Mouse (Mus musculus): ENCODE measurements around the gene Tnk2.

DNA sequence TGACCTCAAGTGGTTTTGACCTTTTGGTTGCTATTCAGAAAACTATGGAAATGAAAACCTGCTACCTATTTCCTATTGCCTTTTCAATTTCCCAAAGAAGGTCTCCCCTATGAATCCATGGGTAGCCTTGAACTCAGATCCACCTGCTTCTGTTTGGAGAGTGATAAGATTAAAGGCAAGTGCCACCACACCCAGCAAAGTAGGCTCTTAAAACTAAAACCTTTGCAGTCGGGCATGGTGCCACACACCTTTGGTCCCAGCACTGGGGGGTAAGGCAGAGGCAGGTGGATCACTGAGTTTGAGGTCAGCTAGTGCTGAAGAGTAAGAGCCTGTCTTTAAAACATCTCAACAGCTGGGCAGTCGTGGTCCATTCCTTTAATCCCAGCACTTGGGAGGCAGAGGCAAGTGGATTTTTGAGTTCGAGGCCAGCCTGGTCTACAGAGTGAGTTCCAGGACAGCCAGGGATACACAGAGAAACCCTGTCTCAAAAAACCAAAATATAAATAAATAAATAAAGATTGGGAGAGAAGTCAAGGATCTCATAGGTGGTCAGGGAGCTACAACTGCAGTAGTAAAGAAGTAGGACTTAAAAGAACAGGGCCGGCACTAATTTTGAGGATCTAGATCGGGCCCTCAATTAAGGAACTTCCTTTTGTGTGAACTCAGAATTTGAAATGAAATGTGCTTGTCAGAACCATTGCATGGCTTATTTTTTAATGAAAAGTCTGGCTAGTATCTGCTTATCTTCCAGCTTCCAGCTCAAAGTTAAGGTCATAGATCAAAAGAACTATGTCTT lies 33.0 kb upstream of the Tnk2 start:
- TF ChIP-seq EP300 (optimal IDR thresholded peaks at IDR 0.05) (no peak), CTCF (IDR thresholded peaks at IDR 0.05; ENCODE audit: low read depth) (no peak)

Data from stomach, postnatal 0 days (tissue).